In the genomic region with DNA sequence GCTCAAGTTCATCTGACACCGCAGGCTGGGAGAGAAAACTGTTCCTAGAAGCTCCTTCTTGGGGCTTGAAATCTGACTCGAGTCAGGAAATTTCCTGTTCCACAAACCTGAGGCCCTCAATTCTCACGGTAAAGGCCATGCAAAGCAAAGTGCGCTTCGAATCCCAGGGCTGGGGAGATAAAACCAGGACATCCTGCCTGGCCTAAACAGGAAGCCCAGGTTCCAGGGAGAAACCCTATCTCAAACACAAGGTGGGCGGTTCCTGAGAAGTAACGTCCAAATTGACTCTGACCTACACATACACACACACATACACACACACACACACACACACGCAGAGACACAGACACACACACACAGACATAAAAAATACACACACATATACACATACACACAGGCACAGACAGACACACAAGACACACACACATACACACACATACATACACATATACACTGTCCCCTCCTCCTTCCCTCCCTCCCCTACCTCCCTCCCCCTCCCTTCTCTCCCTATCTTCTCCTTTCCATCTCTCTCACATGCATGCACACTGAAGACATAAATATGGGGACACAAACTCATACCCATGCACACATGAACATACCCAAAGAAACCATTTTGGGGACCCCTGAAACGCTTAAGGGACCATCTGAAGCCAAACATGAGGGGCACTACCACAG, we compare ENCODE assay signal across 15 mouse cellular contexts. TPM values are rescaled to one million over a fixed set of nuclear protein-coding genes. Genes with fewer than 3 reads are reported as not detected.
DNase-seq lines count a peak whose midpoint lies in the region; ATAC-seq lines count a peak whose summit lies in the region.
"Had no signal": no experiment of that assay in that cellular context is flagged by ENCODE, and none has a peak within 500 bp of the region (broad histone marks: within the 10 kb centered on the region; RNA-seq: fewer than 3 reads in every experiment).

No protein-coding gene starts in this region.

- 60% methylated on average over 9 of the region's 9 CpGs for WGBS in heart, embryonic 12.5 days
- 67% methylated on average over 9 of the region's 9 CpGs for WGBS in lung, embryonic 16.5 days
- WGBS in liver, embryonic 16.5 days (ENCODE audit: insufficient replicate concordance) = 26% methylated on average over 9 of the region's 9 CpGs

- no peak for DNase-seq in heart, adult 11 months
- DNase-seq in lung, postnatal 25 days (ENCODE audit: low spot score) = no peak
- peak; percentile 33 for DNase-seq in MEL-GATA-1-ER (ENCODE audit: extremely low read depth, low read depth)
- no peak for DNase-seq in ovary, postnatal 36 days (ENCODE audit: low spot score)
- DNase-seq in gastrocnemius, postnatal 25 days = no peak
- DNase-seq: adrenal gland, postnatal 25 days; kidney, postnatal 36 days; right cerebral cortex, postnatal 14 days; thymus, postnatal 36 days had no signal

- H3K4me2 ChIP-seq in heart, embryonic 12.5 days = no peak overlapping the region
- H3K4me2 ChIP-seq in lung, embryonic 16.5 days (ENCODE audit: low read depth, low read length) = no peak overlapping the region
- peak overlapping the region; percentile 8 for H3K4me2 ChIP-seq in liver, embryonic 16.5 days (ENCODE audit: low read depth, low read length)
- H3K4me2 ChIP-seq: midbrain, embryonic 15.5 days; neural tube, embryonic 15.5 days had no signal

- no peak overlapping the region for H3K9ac ChIP-seq in heart, embryonic 12.5 days
- H3K9ac ChIP-seq in lung, embryonic 16.5 days (ENCODE audit: low read length) = no peak overlapping the region
- peak overlapping the region; percentile 4; the same call in 1 of the 2 replicates for H3K9ac ChIP-seq in liver, embryonic 16.5 days (ENCODE audit: low read depth, low read length)
- H3K9ac ChIP-seq: midbrain, embryonic 15.5 days; neural tube, embryonic 15.5 days had no signal

- no peaks in the 10 kb centered on the region for H3K9me3 ChIP-seq in heart, embryonic 12.5 days (replicated peaks)
- no peaks in the 10 kb centered on the region for H3K9me3 ChIP-seq in lung, embryonic 16.5 days (ENCODE audit: control insufficient read depth, low read length)
- H3K9me3 ChIP-seq in liver, embryonic 16.5 days (replicated peaks; ENCODE audit: control insufficient read depth, low read length) = no peaks in the 10 kb centered on the region
- H3K9me3 ChIP-seq: midbrain, embryonic 15.5 days; neural tube, embryonic 15.5 days had no signal

- no peaks in the 10 kb centered on the region for H3K36me3 ChIP-seq in heart, embryonic 12.5 days
- no peaks in the 10 kb centered on the region for H3K36me3 ChIP-seq in lung, embryonic 16.5 days (ENCODE audit: control insufficient read depth, insufficient read depth, low read length)
- H3K36me3 ChIP-seq in liver, embryonic 16.5 days (ENCODE audit: control insufficient read depth, insufficient read depth) = no peaks in the 10 kb centered on the region
- H3K36me3 ChIP-seq: midbrain, embryonic 15.5 days; neural tube, embryonic 15.5 days had no signal

- H3K27me3 ChIP-seq in heart, embryonic 12.5 days (replicated peaks) = no peaks in the 10 kb centered on the region
- H3K27me3 ChIP-seq in lung, embryonic 16.5 days (ENCODE audit: control insufficient read depth, insufficient read depth, low read depth, low read length) = no peaks in the 10 kb centered on the region
- H3K27me3 ChIP-seq in liver, embryonic 16.5 days (ENCODE audit: control insufficient read depth, insufficient read depth, low read depth, low read length) = no peaks in the 10 kb centered on the region
- H3K27me3 ChIP-seq: midbrain, embryonic 15.5 days; neural tube, embryonic 15.5 days had no signal

- H3K4me1 ChIP-seq in heart, embryonic 12.5 days (replicated peaks) = peaks cover 68% of the 10 kb centered on the region
- H3K4me1 ChIP-seq in lung, embryonic 16.5 days (replicated peaks; ENCODE audit: control insufficient read depth, insufficient read depth, low read length) = peaks cover 26% of the 10 kb centered on the region
- peaks cover 27% of the 10 kb centered on the region for H3K4me1 ChIP-seq in liver, embryonic 16.5 days (ENCODE audit: control insufficient read depth, low read depth, low read length)

- ATAC-seq in heart, embryonic 12.5 days (ENCODE audit: insufficient number of reproducible peaks, low FRiP score) = no peak
- no peak for ATAC-seq in lung, embryonic 16.5 days (ENCODE audit: low read depth)
- peak; percentile 32; the same call in 1 of the 2 replicates for ATAC-seq in liver, embryonic 16.5 days (ENCODE audit: low read depth)
- ATAC-seq: CD4-positive, CD25-positive, alpha-beta regulatory T cell, adult 4 months; midbrain, embryonic 15.5 days had no signal

- H3K4me3 ChIP-seq in heart, embryonic 12.5 days = no peak overlapping the region
- no peak overlapping the region for H3K4me3 ChIP-seq in lung, embryonic 16.5 days (ENCODE audit: low read length)
- H3K4me3 ChIP-seq in liver, embryonic 16.5 days (ENCODE audit: low read depth, low read length) = no peak overlapping the region
- H3K4me3 ChIP-seq: midbrain, embryonic 15.5 days; neural tube, embryonic 15.5 days had no signal

- peak overlapping the region; percentile 67; the same call in 1 of the 2 replicates for H3K27ac ChIP-seq in heart, embryonic 12.5 days (ENCODE audit: poor library complexity, severe bottlenecking)
- peak overlapping the region; percentile 32; the same call in 1 of the 2 replicates for H3K27ac ChIP-seq in lung, embryonic 16.5 days (ENCODE audit: low read length)
- no peak overlapping the region for H3K27ac ChIP-seq in liver, embryonic 16.5 days (ENCODE audit: low read length)
- H3K27ac ChIP-seq: midbrain, embryonic 15.5 days; neural tube, embryonic 15.5 days had no signal

RNA-seq across cellular contexts. Expression of a gene that starts 24.3 kb away (rescaled TPM):
- polyA plus RNA-seq in heart, embryonic 12.5 days (2016; fragmentation: Nextera tagmentation; extraction: Ambion mirVana) = 14.1 and 15.5 TPM in 2 replicates
- 13.3 and 14.7 TPM in 2 replicates for polyA plus RNA-seq in lung, embryonic 16.5 days (2015; fragmentation: Nextera tagmentation; extraction: Ambion mirVana)
- polyA plus RNA-seq in liver, embryonic 16.5 days (2015; fragmentation: Nextera tagmentation; extraction: Ambion mirVana) = 6.2 and 7.2 TPM in 2 replicates
- 1 to 10 TPM; 6.0 to 6.8 TPM for total RNA-seq in gastrocnemius, postnatal 25 days (2021)
